Mouse (Mus musculus): ENCODE data around the gene Fblim1. TPM values are rescaled to one million over a fixed set of nuclear protein-coding genes. Genes with fewer than 3 reads are reported as not detected.

Fblim1 gene
- polyA plus RNA-seq, 1 experiment from 2014 or later, result 58.1 TPM

- Histone ChIP-seq H3K4me1 (replicated peaks; ENCODE audit: insufficient read depth, low read length) (peaks cover 11% of the 10 kb centered on the region; the same call in 1 of the 2 replicates), H3K9ac (ENCODE audit: low read depth, low read length) (peak overlapping the region; percentile 40), H3K27ac (peak overlapping the region; percentile 73; the same call in 1 of the 2 replicates), H3K36me3 (ENCODE audit: insufficient read depth, low read length) (no peaks in the 10 kb centered on the region), H3K27me3 (ENCODE audit: insufficient read depth, low read length) (no peaks in the 10 kb centered on the region), H3K4me3 (replicated peaks; ENCODE audit: low read depth, low read length) (peak overlapping the region; percentile 18), H3K4me2 (ENCODE audit: low read length) (peak overlapping the region; percentile 58), H3K9me3 (replicated peaks; ENCODE audit: low read length) (no peaks in the 10 kb centered on the region)
- 17% methylated on average over 20 of the region's 22 CpGs for WGBS
- peak; percentile 62 for ATAC-seq (replicated peaks; ENCODE audit: low FRiP score, low read depth)
- DNase-seq (ENCODE audit: low spot score), result peak; percentile 50
- TF ChIP-seq CTCF (IDR thresholded peaks at IDR 0.05; ENCODE audit: low read depth), result no peak
Observed at GRCm38 (mm10) chr4:141617863-141618564, 12.1 kb upstream of the Fblim1 start.

- Histone ChIP-seq H3K9ac (ENCODE audit: low read depth, low read length) (peak overlapping the region; percentile 40), H3K4me3 (replicated peaks; ENCODE audit: low read depth, low read length) (peak overlapping the region; percentile 18), H3K9me3 (replicated peaks; ENCODE audit: low read length) (no peaks in the 10 kb centered on the region), H3K27me3 (ENCODE audit: insufficient read depth, low read length) (no peaks in the 10 kb centered on the region), H3K4me2 (ENCODE audit: low read length) (peak overlapping the region; percentile 58), H3K27ac (no peak overlapping the region), H3K36me3 (ENCODE audit: insufficient read depth, low read length) (no peaks in the 10 kb centered on the region), H3K4me1 (replicated peaks; ENCODE audit: insufficient read depth, low read length) (peaks cover 11% of the 10 kb centered on the region; the same call in 1 of the 2 replicates)
- DNase-seq (ENCODE audit: low spot score) (peak; percentile 67), ATAC-seq (replicated peaks; ENCODE audit: low FRiP score, low read depth) (peak; percentile 14; the same call in 1 of the 2 replicates)
- WGBS, result 7% methylated on average over 20 of the region's 20 CpGs
- peak; percentile 68 for TF ChIP-seq CTCF (IDR thresholded peaks at IDR 0.05; ENCODE audit: low read depth)
Observed at GRCm38 (mm10) chr4:141617299-141617698, 11.4 kb upstream of the Fblim1 start.

GRCm38 (mm10) chr4:141616811-141617210, 10.9 kb upstream of the Fblim1 start:
- H3K27me3 ChIP-seq (ENCODE audit: insufficient read depth, low read length), result no peaks in the 10 kb centered on the region
- WGBS, result 71% methylated on average over 6 of the region's 6 CpGs
- H3K4me1 ChIP-seq (replicated peaks; ENCODE audit: insufficient read depth, low read length), result peaks cover 11% of the 10 kb centered on the region; the same call in 1 of the 2 replicates
- H3K4me2 ChIP-seq (ENCODE audit: low read length), result no peak overlapping the region
- no peak overlapping the region for H3K27ac ChIP-seq
- H3K4me3 ChIP-seq (replicated peaks; ENCODE audit: low read depth, low read length), result no peak overlapping the region
- DNase-seq (ENCODE audit: low spot score), result no peak
- no peak for ATAC-seq (replicated peaks; ENCODE audit: low FRiP score, low read depth)
- no peaks in the 10 kb centered on the region for H3K36me3 ChIP-seq (ENCODE audit: insufficient read depth, low read length)
- H3K9me3 ChIP-seq (replicated peaks; ENCODE audit: low read length), result no peaks in the 10 kb centered on the region
- TF ChIP-seq CTCF (IDR thresholded peaks at IDR 0.05; ENCODE audit: low read depth), result no peak
- H3K9ac ChIP-seq (ENCODE audit: low read depth, low read length), result no peak overlapping the region

- Histone ChIP-seq H3K9ac (ENCODE audit: low read depth, low read length) (no peak overlapping the region), H3K27me3 (ENCODE audit: insufficient read depth, low read length) (no peaks in the 10 kb centered on the region), H3K4me1 (replicated peaks; ENCODE audit: insufficient read depth, low read length) (peaks cover 11% of the 10 kb centered on the region; the same call in 1 of the 2 replicates), H3K9me3 (replicated peaks; ENCODE audit: low read length) (no peaks in the 10 kb centered on the region), H3K4me3 (replicated peaks; ENCODE audit: low read depth, low read length) (no peak overlapping the region), H3K4me2 (ENCODE audit: low read length) (no peak overlapping the region), H3K36me3 (ENCODE audit: insufficient read depth, low read length) (no peaks in the 10 kb centered on the region), H3K27ac (no peak overlapping the region)
- DNase-seq (ENCODE audit: low spot score) (no peak), ATAC-seq (replicated peaks; ENCODE audit: low FRiP score, low read depth) (no peak)
- WGBS, result 83% methylated on average over 14 of the region's 14 CpGs
- no peak for TF ChIP-seq CTCF (IDR thresholded peaks at IDR 0.05; ENCODE audit: low read depth)
Observed at GRCm38 (mm10) chr4:141614946-141615345, 9.1 kb upstream of the Fblim1 start.

- no peak for ATAC-seq (replicated peaks; ENCODE audit: low FRiP score, low read depth)
Observed at GRCm38 (mm10) chr4:141609538-141609937, 3.6 kb upstream of the Fblim1 start.

GRCm38 (mm10) chr4:141605421-141605820, 475 bp downstream of the Fblim1 start:
- no peak overlapping the region for H3K4me2 ChIP-seq (ENCODE audit: low read length)
- H3K36me3 ChIP-seq (ENCODE audit: insufficient read depth, low read length), result no peaks in the 10 kb centered on the region
- 94% methylated on average over 5 of the region's 5 CpGs for WGBS
- H3K9ac ChIP-seq (ENCODE audit: low read depth, low read length), result no peak overlapping the region
- H3K27me3 ChIP-seq (ENCODE audit: insufficient read depth, low read length), result no peaks in the 10 kb centered on the region
- DNase-seq (ENCODE audit: low spot score), result no peak
- H3K27ac ChIP-seq, result peak overlapping the region; percentile 58
- ATAC-seq (replicated peaks; ENCODE audit: low FRiP score, low read depth), result no peak
- H3K9me3 ChIP-seq (replicated peaks; ENCODE audit: low read length), result no peaks in the 10 kb centered on the region
- no peak overlapping the region for H3K4me3 ChIP-seq (replicated peaks; ENCODE audit: low read depth, low read length)
- no peak for TF ChIP-seq CTCF (IDR thresholded peaks at IDR 0.05; ENCODE audit: low read depth)
- H3K4me1 ChIP-seq (replicated peaks; ENCODE audit: insufficient read depth, low read length), result peaks cover 16% of the 10 kb centered on the region

More at GRCm38 (mm10) chr4:141609538-141609937, 3.6 kb upstream of the Fblim1 start:
- Histone ChIP-seq H3K4me3 (replicated peaks; ENCODE audit: low read depth, low read length) (no peak overlapping the region), H3K27me3 (ENCODE audit: insufficient read depth, low read length) (no peaks in the 10 kb centered on the region), H3K4me1 (replicated peaks; ENCODE audit: insufficient read depth, low read length) (peaks cover 6% of the 10 kb centered on the region), H3K27ac (no peak overlapping the region), H3K4me2 (ENCODE audit: low read length) (no peak overlapping the region), H3K9ac (ENCODE audit: low read depth, low read length) (no peak overlapping the region), H3K9me3 (replicated peaks; ENCODE audit: low read length) (no peaks in the 10 kb centered on the region), H3K36me3 (ENCODE audit: insufficient read depth, low read length) (no peaks in the 10 kb centered on the region)
- no peak for DNase-seq (ENCODE audit: low spot score)
- 67% methylated on average over 6 of the region's 6 CpGs for WGBS
- TF ChIP-seq CTCF (IDR thresholded peaks at IDR 0.05; ENCODE audit: low read depth), result no peak

Data from kidney, postnatal 0 days (tissue).